Mouse (Mus musculus) stomach, embryonic 15.5 days (tissue): ENCODE data around the gene Ccdc32. TPM values are rescaled to one million over a fixed set of nuclear protein-coding genes. Genes with fewer than 3 reads are reported as not detected.
A peak's percentile ranks its signal among the peaks of the same experiment; 100 is the strongest.

ENCODE experiments used
- ATAC-seq: fragments of 200-750 bp; cut with Nextera tagmentation; 2 replicates; pipeline ENCODE4 v1.8.0; 2017; ENCODE audit warnings: low read depth, moderate number of reproducible peaks, moderate TSS enrichment; ENCODE audit not compliant: insufficient read depth, low FRiP score
- H3K27ac ChIP-seq: fragments of 300-500 bp; sonication (generic); 2 replicates; pipeline ENCODE4 v1.5.1; 2015; ENCODE audit warnings: mild to moderate bottlenecking, inconsistent platforms
- H3K27me3 ChIP-seq: fragments of 300-500 bp; sonication (generic); replicated peaks from 2 replicates; pipeline ENCODE4 v1.6.1; 2015; ENCODE audit warnings: inconsistent platforms
- H3K36me3 ChIP-seq: fragments of 300-500 bp; sonication (generic); 2 replicates; pipeline ENCODE4 v1.6.1; 2015; ENCODE audit warnings: inconsistent platforms
- H3K4me1 ChIP-seq: fragments of 300-500 bp; sonication (generic); 2 replicates; pipeline ENCODE4 v1.6.1; 2015; ENCODE audit warnings: inconsistent platforms
- H3K4me2 ChIP-seq: fragments of 300-500 bp; sonication (generic); 2 replicates; pipeline ENCODE4 v1.6.1; 2015; ENCODE audit warnings: mild to moderate bottlenecking, inconsistent platforms
- H3K4me3 ChIP-seq: fragments of 300-500 bp; sonication (generic); replicated peaks from 2 replicates; pipeline ENCODE4 v1.5.1; 2015; ENCODE audit warnings: inconsistent platforms
- H3K9ac ChIP-seq: fragments of 300-500 bp; sonication (generic); 2 replicates; pipeline ENCODE4 v1.6.1; 2015; ENCODE audit warnings: inconsistent platforms
- H3K9me3 ChIP-seq: fragments of 300-500 bp; sonication (generic); 2 replicates; pipeline ENCODE4 v1.6.1; 2016; ENCODE audit warnings: inconsistent platforms
- WGBS: fragments of 180-500 bp; shearing (Covaris S2); methylation state at CpG from one replicate; pipeline ENCODE4 v1.1.7; 2015; 5-methylcytosine and 5-hydroxymethylcytosine counted together
- polyA plus RNA-seq: library from polyadenylated mRNA; unstranded; fragments of >200 nt; fragmentation: Nextera tagmentation; extraction: Ambion mirVana; gene quantifications from 2 replicates; pipeline ENCODE4 v1.2.1, GENCODE M21; 2015

Gene Ccdc32
- polyA plus RNA-seq, 1 experiment from 2014 or later, result 22.3 TPM

DNA sequence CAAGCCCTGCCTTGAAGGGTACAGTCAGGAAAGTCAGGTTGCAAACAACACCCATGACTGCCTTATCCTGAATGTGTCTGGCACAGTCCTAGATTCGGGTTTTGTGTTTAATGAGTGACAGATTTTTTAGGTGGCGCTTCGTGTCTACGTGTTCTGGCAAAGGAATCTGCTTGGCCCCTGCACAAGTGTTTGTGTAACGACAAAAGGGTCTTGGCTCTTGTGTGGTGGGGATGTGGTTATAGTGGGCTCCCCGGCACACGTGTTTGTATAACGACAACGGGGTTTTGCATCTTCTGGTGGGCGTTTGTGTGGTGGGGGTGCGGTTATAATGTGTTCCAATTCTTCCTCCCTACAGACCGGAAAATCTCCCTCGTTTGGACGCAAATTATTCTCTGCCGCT lies 53.3 kb downstream of the Ccdc32 start:
- WGBS, result 4% methylated on average over 15 of the region's 15 CpGs
- H3K9ac ChIP-seq, result peak overlapping the region; percentile 50; the same call in 1 of the 2 replicates
- H3K4me3 ChIP-seq, result peak overlapping the region; percentile 57
- H3K27me3 ChIP-seq, result peaks cover 26% of the 10 kb centered on the region
- no peaks in the 10 kb centered on the region for H3K36me3 ChIP-seq
- H3K9me3 ChIP-seq, result no peaks in the 10 kb centered on the region
- peak overlapping the region; percentile 98 for H3K4me2 ChIP-seq
- ATAC-seq, result no peak
- no peak overlapping the region for H3K27ac ChIP-seq
- H3K4me1 ChIP-seq, result peaks cover 8% of the 10 kb centered on the region; the same call in 1 of the 2 replicates

DNA sequence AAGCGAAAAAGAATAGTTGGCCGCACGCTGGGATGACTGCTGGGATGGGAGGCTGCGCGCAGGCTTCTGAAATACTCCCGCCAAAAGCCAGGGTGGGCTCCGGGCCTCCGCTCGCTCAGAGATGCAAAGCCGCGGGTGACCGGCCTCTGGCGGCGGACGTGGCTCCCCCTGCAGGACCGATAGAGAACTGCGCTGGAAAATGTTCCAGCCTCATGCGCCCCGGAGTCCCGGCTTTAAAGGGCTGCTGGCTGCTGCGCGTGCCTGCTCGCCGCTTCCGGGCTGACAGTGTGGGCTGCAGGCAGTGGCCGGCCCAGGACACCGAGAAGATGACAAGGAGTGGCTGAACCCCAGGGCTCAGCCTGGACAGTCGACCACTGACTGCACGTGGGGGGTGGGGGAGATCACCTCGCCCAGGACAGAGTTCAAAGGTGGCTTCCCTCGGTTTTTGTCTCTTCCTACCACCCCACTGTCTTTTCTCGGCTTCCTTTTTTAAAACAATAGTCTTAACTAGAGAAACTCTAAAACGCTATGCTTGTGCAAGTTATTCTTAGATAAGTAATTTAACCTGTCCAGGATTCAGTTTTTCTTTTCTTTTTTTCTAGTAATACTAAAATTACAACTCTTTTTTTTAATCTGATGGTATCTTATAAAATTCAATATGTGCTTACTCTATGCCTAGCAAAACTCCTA lies 56.4 kb downstream of the Ccdc32 start:
- Histone ChIP-seq H3K4me1 (peaks cover 8% of the 10 kb centered on the region; the same call in 1 of the 2 replicates), H3K27me3 (peaks cover 23% of the 10 kb centered on the region), H3K4me2 (peak overlapping the region; percentile 90), H3K36me3 (no peaks in the 10 kb centered on the region), H3K27ac (no peak overlapping the region), H3K4me3 (peak overlapping the region; percentile 40), H3K9ac (peak overlapping the region; percentile 37; the same call in 1 of the 2 replicates), H3K9me3 (no peaks in the 10 kb centered on the region)
- 2% methylated on average over 33 of the region's 33 CpGs for WGBS
- ATAC-seq, result peak; percentile 63

DNA sequence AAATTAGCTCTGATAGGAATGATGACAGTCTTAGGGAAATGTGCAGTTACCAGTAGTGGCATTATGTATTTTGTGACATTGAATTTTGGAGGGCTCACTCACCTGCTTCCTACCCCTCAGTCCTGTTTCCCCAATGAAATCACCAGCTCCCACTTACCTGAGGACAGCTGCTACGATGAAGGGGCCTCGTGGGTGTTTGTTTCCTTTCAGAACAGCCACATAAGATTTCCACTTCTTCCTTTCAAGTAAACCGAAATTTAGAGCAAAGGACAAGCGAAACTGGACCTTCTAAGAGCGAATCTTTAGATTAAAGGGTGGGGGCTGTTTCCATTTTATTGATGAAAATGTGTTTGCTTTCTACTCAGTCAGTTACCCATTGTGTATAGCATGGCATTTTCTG lies 57.1 kb downstream of the Ccdc32 start:
- peaks cover 8% of the 10 kb centered on the region; the same call in 1 of the 2 replicates for H3K4me1 ChIP-seq
- H3K27me3 ChIP-seq, result peaks cover 15% of the 10 kb centered on the region
- no peak for ATAC-seq
- H3K27ac ChIP-seq, result no peak overlapping the region
- H3K9me3 ChIP-seq, result no peaks in the 10 kb centered on the region
- H3K36me3 ChIP-seq, result no peaks in the 10 kb centered on the region
- no peak overlapping the region for H3K4me2 ChIP-seq
- no peak overlapping the region for H3K9ac ChIP-seq
- 75% methylated on average over 5 of the region's 5 CpGs for WGBS
- no peak overlapping the region for H3K4me3 ChIP-seq

DNA sequence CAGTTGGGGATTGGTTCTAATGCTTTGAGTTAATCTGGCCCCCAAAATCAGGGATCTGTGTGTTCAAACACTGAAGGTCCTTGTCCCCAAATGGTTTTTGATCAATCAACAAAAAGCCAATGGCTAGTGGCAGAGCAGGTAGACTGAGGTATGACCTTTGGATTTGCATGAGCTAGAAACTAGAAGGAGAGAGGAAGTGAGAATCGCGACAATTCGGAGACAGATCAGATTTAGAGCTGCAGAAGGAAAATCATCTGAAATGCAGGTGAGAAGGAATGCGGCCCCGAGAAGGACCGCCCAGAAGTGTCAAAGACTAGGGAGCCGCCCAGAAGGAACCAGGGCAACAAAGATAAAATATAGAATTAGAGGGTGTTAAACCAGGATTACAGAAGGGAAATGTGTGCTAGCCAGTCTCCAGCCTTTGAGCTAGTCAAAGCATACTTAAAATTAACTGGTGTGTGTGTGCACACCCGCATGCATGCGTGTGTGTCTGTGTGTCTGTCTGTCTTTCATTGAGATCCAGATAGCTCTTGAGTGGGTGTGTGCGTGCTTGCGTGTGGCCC lies 59.5 kb downstream of the Ccdc32 start:
- ATAC-seq, result no peak
- no peak overlapping the region for H3K4me2 ChIP-seq
- peaks cover 3% of the 10 kb centered on the region; the same call in 1 of the 2 replicates for H3K27me3 ChIP-seq
- no peaks in the 10 kb centered on the region for H3K4me1 ChIP-seq
- 77% methylated on average over 11 of the region's 11 CpGs for whole genome bisulfite sequencing
- H3K4me3 ChIP-seq, result no peak overlapping the region
- no peak overlapping the region for H3K27ac ChIP-seq
- no peak overlapping the region for H3K9ac ChIP-seq
- no peaks in the 10 kb centered on the region for H3K36me3 ChIP-seq
- no peaks in the 10 kb centered on the region for H3K9me3 ChIP-seq

Other genes with a start within 250 kb of the Ccdc32 start
- gene Disp2, start 249.7 kb downstream of the Ccdc32 start, polyA plus RNA-seq, result 2.8 and 3.3 TPM in 2 replicates
- 88.1 and 91.5 TPM in 2 replicates for gene Knstrn, start 215.4 kb downstream of the Ccdc32 start, polyA plus RNA-seq
- 55.1 and 58.9 TPM in 2 replicates for gene Ivd, start 167.4 kb downstream of the Ccdc32 start, polyA plus RNA-seq
- 5.7 TPM in 2 replicates for gene Bahd1, start 129.0 kb downstream of the Ccdc32 start, polyA plus RNA-seq
- gene Chst14, start 102.9 kb downstream of the Ccdc32 start, polyA plus RNA-seq, result 26.3 and 26.9 TPM in 2 replicates
- gene Rpusd2, start 5.4 kb upstream of the Ccdc32 start, polyA plus RNA-seq, result 3.9 and 4.1 TPM in 2 replicates
- 52.2 and 57.6 TPM in 2 replicates for gene Knl1, start 17.7 kb upstream of the Ccdc32 start, polyA plus RNA-seq
- gene Rad51, start 83.4 kb upstream of the Ccdc32 start, polyA plus RNA-seq, result 42.1 and 49.5 TPM in 2 replicates
- gene Rmdn3, start 127.6 kb upstream of the Ccdc32 start, polyA plus RNA-seq, result 36.6 and 40.5 TPM in 2 replicates
- gene Gchfr, start 138.4 kb upstream of the Ccdc32 start, polyA plus RNA-seq, result 9.2 and 16.4 TPM in 2 replicates
- 0.90 and 1.1 TPM in 2 replicates for gene Gm14137, start 145.1 kb upstream of the Ccdc32 start, polyA plus RNA-seq
- gene Zfyve19, start 179.2 kb upstream of the Ccdc32 start, polyA plus RNA-seq, result 48.7 and 58.0 TPM in 2 replicates
- 18.5 and 19.4 TPM in 2 replicates for gene Dnajc17, start 179.4 kb upstream of the Ccdc32 start, polyA plus RNA-seq
- gene Ppp1r14d, start 200.5 kb upstream of the Ccdc32 start, polyA plus RNA-seq, result 3.0 and 4.4 TPM in 2 replicates
- gene Spint1, start 208.0 kb upstream of the Ccdc32 start, polyA plus RNA-seq, result 74.8 and 80.2 TPM in 2 replicates
- 27.1 and 28.4 TPM in 2 replicates for gene Rhov, start 241.9 kb upstream of the Ccdc32 start, polyA plus RNA-seq